Mouse (Mus musculus): ENCODE results near the gene Nemp1. TPM values are rescaled to one million over a fixed set of nuclear protein-coding genes. Genes with fewer than 3 reads are reported as not detected.
A peak's percentile ranks its signal among the peaks of the same experiment; 100 is the strongest.

The Nemp1 gene
- polyA plus RNA-seq, 1 experiment from 2014 or later: 5.6 TPM

DNA sequence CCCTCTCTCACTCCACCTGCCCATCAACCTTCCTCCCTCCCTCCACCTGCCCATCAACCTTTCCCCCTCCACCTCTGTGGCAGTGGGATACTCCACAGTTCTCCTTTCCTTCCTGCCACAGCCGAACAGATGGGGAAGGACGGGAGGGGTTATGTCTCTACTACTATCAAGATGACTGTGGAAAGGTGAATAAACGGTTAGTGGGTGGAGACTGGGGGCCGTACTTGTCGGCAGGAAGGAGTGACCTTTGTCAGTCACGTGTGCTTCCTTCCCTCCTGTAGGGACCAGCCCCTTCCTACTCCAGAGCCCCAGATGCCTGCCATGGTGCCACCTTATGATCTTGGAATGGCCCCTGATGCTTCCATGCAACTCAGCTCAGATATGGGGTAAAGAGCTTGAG is 8.6 kb upstream of the Nemp1 start:
- DNase-seq (no peak), ATAC-seq (no peak; the same call in 1 of the 2 replicates)
- Histone ChIP-seq H3K4me1 (ENCODE audit: insufficient read depth) (peaks cover 21% of the 10 kb centered on the region), H3K4me2 (ENCODE audit: low read depth, low read length) (no peak overlapping the region), H3K36me3 (replicated peaks; ENCODE audit: insufficient read depth, low read length) (peaks cover 51% of the 10 kb centered on the region), H3K4me3 (ENCODE audit: low read depth, low read length) (no peak overlapping the region), H3K9me3 (ENCODE audit: low read length) (no peaks in the 10 kb centered on the region), H3K27ac (ENCODE audit: low read depth) (no peak overlapping the region), H3K9ac (replicated peaks) (no peak overlapping the region), H3K27me3 (ENCODE audit: insufficient read depth, low read length) (no peaks in the 10 kb centered on the region)
- TF ChIP-seq EP300 (IDR thresholded peaks at IDR 0.05; ENCODE audit: low read depth): no peak
- 29% methylated on average over 6 of the region's 6 CpGs for WGBS (ENCODE audit: insufficient replicate concordance)

DNA sequence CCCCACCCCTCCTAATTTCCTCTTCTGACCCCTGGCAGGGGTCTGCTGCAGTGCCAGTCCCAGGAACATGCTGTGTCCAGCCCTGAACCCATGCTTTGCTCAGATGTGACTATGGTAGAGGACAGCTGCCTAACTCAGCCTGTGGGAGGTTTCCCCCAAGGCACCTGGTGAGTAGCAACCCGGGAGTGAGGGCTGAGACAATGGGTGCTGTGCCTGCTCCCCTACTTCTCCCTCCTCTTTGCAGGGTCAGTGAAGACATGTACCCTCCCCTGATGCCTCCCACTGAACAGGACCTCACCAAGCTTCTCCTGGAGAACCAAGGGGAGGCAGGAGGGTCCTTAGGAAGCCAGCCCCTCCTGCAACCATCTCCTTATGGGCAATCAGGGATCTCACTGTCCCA is 7.2 kb upstream of the Nemp1 start:
- Histone ChIP-seq H3K9ac (replicated peaks) (no peak overlapping the region), H3K27ac (ENCODE audit: low read depth) (no peak overlapping the region), H3K27me3 (ENCODE audit: insufficient read depth, low read length) (0 out of 2 replicates have a peak, but pooled peaks cover 3% of the 10 kb centered on the region), H3K9me3 (ENCODE audit: low read length) (no peaks in the 10 kb centered on the region), H3K4me3 (ENCODE audit: low read depth, low read length) (no peak overlapping the region), H3K4me1 (ENCODE audit: insufficient read depth) (peaks cover 35% of the 10 kb centered on the region), H3K4me2 (ENCODE audit: low read depth, low read length) (no peak overlapping the region), H3K36me3 (replicated peaks; ENCODE audit: insufficient read depth, low read length) (peaks cover 47% of the 10 kb centered on the region)
- TF ChIP-seq CTCF (IDR thresholded peaks at IDR 0.05; ENCODE audit: low read depth): no peak
- no peak for TF ChIP-seq EP300 (IDR thresholded peaks at IDR 0.05; ENCODE audit: low read depth)
- ATAC-seq (no peak), DNase-seq (no peak)
- 67% methylated on average over 1 of the region's 1 CpGs for WGBS (ENCODE audit: insufficient replicate concordance)

DNA sequence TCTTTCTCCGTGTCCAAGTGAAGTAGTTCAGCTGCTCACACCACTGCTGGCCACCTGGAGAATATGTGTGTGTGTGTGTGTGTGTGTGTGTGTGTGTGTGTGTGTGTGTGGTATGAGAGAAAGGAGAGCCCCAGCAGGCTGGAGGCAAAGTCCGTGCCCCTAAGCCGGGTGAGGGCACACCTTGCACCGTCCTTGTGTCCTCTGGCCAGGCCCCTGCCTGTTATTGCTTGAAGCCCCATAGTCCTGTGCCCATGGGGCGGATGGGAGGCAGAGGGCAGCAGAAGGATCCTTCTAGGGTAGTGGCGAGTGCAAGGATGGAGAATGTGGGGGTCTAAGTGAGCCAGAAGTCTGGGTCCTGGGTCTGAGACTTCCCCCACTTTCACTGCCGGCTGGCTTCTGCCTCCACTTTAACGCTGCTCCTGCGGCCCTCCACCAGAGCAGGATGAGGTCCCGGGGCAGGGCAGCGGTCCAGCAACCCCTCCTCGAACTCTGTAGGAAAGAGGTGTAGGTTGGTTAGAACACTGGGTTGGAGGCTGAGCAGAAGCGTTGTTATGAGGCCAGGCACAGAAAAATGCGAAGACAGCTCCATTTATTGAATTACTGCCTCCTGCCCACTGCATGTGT is 5.3 kb upstream of the Nemp1 start:
- H3K9me3 ChIP-seq (ENCODE audit: low read length): no peaks in the 10 kb centered on the region
- peaks cover 15% of the 10 kb centered on the region for H3K27me3 ChIP-seq (ENCODE audit: insufficient read depth, low read length)
- H3K9ac ChIP-seq (replicated peaks): peak overlapping the region; percentile 35
- peak overlapping the region; percentile 25 for H3K4me3 ChIP-seq (ENCODE audit: low read depth, low read length)
- ATAC-seq (no peak), DNase-seq (no peak)
- H3K4me2 ChIP-seq (ENCODE audit: low read depth, low read length): peak overlapping the region; percentile 60
- H3K27ac ChIP-seq (ENCODE audit: low read depth): peak overlapping the region; percentile 81
- TF ChIP-seq CTCF (IDR thresholded peaks at IDR 0.05; ENCODE audit: low read depth): no peak
- WGBS (ENCODE audit: insufficient replicate concordance): 35% methylated on average over 14 of the region's 14 CpGs
- H3K4me1 ChIP-seq (ENCODE audit: insufficient read depth): peaks cover 44% of the 10 kb centered on the region
- H3K36me3 ChIP-seq (replicated peaks; ENCODE audit: insufficient read depth, low read length): peaks cover 34% of the 10 kb centered on the region

DNA sequence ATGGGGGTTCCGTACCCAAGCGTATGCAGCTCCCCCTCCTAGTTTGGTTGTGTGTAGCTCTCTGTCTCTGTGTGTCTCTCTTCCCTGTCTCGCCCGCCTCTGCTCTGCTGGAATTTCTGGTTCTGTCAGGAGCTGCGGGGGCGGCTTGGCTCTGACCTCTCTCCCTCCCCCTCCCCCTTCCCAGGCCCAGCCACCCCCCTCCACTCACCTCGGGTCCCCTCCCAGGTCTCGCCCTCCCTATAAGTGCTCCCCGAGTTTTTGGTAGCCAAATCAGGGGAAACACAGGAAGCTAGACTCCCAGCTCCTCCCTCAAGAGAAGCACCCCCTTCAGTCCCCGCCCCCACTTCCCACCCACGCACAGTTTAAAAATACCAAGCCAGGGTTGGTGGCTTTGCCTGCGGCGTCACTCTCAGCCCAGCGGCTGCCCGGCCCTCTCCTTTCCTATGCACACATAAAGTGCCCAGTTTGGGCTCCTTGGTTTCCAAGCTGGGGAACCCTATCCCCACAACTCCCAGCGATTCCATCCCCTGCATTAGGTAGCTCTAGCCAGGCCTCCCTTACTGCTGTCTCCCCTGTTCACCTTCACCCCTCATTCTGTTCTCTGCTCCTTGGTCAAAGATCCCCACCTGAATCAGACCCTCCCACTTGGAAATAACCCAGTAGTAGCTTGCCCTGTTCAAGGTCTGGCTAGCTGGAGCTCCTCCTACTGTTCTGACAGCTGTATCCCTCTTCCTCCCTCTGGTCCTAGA is 4.6 kb upstream of the Nemp1 start:
- Histone ChIP-seq H3K9me3 (ENCODE audit: low read length) (no peaks in the 10 kb centered on the region), H3K4me1 (ENCODE audit: insufficient read depth) (peaks cover 44% of the 10 kb centered on the region), H3K4me3 (ENCODE audit: low read depth, low read length) (peak overlapping the region; percentile 25), H3K27ac (ENCODE audit: low read depth) (peak overlapping the region; percentile 81), H3K27me3 (ENCODE audit: insufficient read depth, low read length) (peaks cover 22% of the 10 kb centered on the region), H3K36me3 (replicated peaks; ENCODE audit: insufficient read depth, low read length) (peaks cover 34% of the 10 kb centered on the region), H3K4me2 (ENCODE audit: low read depth, low read length) (peak overlapping the region; percentile 60), H3K9ac (replicated peaks) (peak overlapping the region; percentile 38)
- WGBS (ENCODE audit: insufficient replicate concordance): 9% methylated on average over 14 of the region's 16 CpGs
- ATAC-seq: peak; percentile 65
- no peak for TF ChIP-seq CTCF (IDR thresholded peaks at IDR 0.05; ENCODE audit: low read depth)
- peak; percentile 24; the same call in 1 of the 2 replicates for TF ChIP-seq EP300 (IDR thresholded peaks at IDR 0.05; ENCODE audit: low read depth)
- peak; percentile 83 for DNase-seq

DNA sequence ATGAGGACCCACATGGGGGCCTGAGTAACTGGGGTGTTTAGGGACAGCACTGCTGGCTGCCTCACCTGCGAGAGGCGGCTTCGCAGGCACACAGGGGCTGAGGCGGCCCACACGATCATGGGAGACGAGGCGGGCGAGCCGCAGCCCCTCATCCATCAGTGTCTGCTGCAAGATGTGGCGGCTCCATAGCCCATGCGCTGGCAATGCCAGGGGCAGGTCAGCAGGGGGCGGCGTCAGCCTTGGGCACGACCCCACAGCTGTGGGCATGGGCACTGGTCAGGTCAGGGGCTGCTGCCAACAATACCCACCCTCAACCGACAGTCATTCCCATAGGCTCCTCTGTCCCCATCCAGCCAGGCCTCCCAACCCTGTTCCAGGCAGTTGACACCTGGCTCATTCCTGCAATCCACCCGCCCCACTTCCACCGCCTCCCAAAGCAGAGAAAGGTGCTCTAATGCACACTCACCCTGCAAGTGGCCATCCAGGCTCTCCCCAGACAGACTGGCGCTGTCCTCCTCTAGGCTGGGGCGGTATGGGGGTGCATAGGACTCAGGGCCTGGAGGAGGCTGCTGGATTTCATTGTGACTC is 3.9 kb upstream of the Nemp1 start:
- Histone ChIP-seq H3K27ac (ENCODE audit: low read depth) (peak overlapping the region; percentile 81), H3K4me3 (ENCODE audit: low read depth, low read length) (no peak overlapping the region), H3K27me3 (ENCODE audit: insufficient read depth, low read length) (peaks cover 24% of the 10 kb centered on the region), H3K4me1 (ENCODE audit: insufficient read depth) (peaks cover 48% of the 10 kb centered on the region), H3K36me3 (replicated peaks; ENCODE audit: insufficient read depth, low read length) (peaks cover 31% of the 10 kb centered on the region), H3K9me3 (ENCODE audit: low read length) (no peaks in the 10 kb centered on the region), H3K4me2 (ENCODE audit: low read depth, low read length) (peak overlapping the region; percentile 60), H3K9ac (replicated peaks) (peak overlapping the region; percentile 38; the same call in 1 of the 2 replicates)
- DNase-seq (peak; percentile 47), ATAC-seq (no peak)
- 43% methylated on average over 19 of the region's 19 CpGs for WGBS (ENCODE audit: insufficient replicate concordance)
- TF ChIP-seq CTCF (IDR thresholded peaks at IDR 0.05; ENCODE audit: low read depth) (peak; percentile 49), EP300 (IDR thresholded peaks at IDR 0.05; ENCODE audit: low read depth) (no peak)

DNA sequence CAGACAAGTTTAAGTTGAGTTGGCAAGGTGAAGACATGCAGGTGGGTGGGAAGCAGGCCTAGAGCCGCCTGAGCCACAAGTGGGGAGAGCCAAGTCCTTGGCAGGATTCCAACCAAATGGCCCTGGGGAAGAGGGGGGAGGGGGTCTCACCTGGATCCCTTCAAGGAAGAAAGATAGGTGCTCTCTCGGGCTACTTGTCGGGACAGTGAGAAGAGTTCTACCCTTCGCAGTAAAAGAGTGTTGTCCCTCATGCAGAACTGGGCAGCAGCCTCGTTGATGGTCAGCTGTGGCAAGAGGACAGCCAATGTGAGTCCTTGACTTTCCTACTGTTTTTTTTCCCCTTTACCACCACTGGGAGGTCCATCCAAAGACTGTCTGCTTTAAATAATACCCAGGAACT is 3.1 kb upstream of the Nemp1 start:
- ATAC-seq: no peak
- peaks cover 28% of the 10 kb centered on the region for H3K27me3 ChIP-seq (ENCODE audit: insufficient read depth, low read length)
- no peaks in the 10 kb centered on the region for H3K9me3 ChIP-seq (ENCODE audit: low read length)
- H3K36me3 ChIP-seq (replicated peaks; ENCODE audit: insufficient read depth, low read length): peaks cover 31% of the 10 kb centered on the region
- H3K4me3 ChIP-seq (ENCODE audit: low read depth, low read length): no peak overlapping the region
- no peak for DNase-seq
- H3K9ac ChIP-seq (replicated peaks): no peak overlapping the region
- no peak overlapping the region for H3K4me2 ChIP-seq (ENCODE audit: low read depth, low read length)
- 56% methylated on average over 5 of the region's 5 CpGs for WGBS (ENCODE audit: insufficient replicate concordance)
- no peak for TF ChIP-seq CTCF (IDR thresholded peaks at IDR 0.05; ENCODE audit: low read depth)
- TF ChIP-seq EP300 (IDR thresholded peaks at IDR 0.05; ENCODE audit: low read depth): no peak
- no peak overlapping the region for H3K27ac ChIP-seq (ENCODE audit: low read depth)
- H3K4me1 ChIP-seq (ENCODE audit: insufficient read depth): peaks cover 54% of the 10 kb centered on the region

All from liver, postnatal 0 days (tissue).